Mouse (Mus musculus) kidney, adult 2 months (tissue): ENCODE measurements at regions not wholly inside any gene's neighbourhood (a gene's known extent, or its start where the extent isn't known, plus 50 kb on each side); places are given as distances from the start of the nearest gene placed in this dataset.

Experiments
- CTCF ChIP-seq: fragments of 200-500 bp; conservative IDR thresholded peaks from 2 replicates; pipeline ENCODE4 v1.5.1; 2011; ENCODE audit warnings: low read depth, mild to moderate bottlenecking, control low read depth, low read length, moderate library complexity, mixed read lengths; ENCODE audit not compliant: insufficient read depth, insufficient read length
- POLR2A ChIP-seq: fragments of 200-500 bp; IDR thresholded peaks from one replicate; pipeline ENCODE4 v1.6.1; 2011; ENCODE audit warnings: low read depth, low read length, control low read depth

GRCm38 (mm10) chr2:159523739-159524138 is 729.1 kb downstream of the Dhx35 start:
- TF ChIP-seq CTCF (no peak), POLR2A (no peak)
